Mouse (Mus musculus): ENCODE results near the gene Dazap1.

Dazap1 gene

GRCm38 (mm10) chr10:80323261-80324119, 62.2 kb downstream of the Dazap1 start:
- no peak for DNase-seq (ENCODE audit: low read depth, low spot score)

- DNase-seq (ENCODE audit: low read depth, low spot score) = no peak
Measured at GRCm38 (mm10) chr10:80324120-80325037, 63.1 kb downstream of the Dazap1 start.

DNA sequence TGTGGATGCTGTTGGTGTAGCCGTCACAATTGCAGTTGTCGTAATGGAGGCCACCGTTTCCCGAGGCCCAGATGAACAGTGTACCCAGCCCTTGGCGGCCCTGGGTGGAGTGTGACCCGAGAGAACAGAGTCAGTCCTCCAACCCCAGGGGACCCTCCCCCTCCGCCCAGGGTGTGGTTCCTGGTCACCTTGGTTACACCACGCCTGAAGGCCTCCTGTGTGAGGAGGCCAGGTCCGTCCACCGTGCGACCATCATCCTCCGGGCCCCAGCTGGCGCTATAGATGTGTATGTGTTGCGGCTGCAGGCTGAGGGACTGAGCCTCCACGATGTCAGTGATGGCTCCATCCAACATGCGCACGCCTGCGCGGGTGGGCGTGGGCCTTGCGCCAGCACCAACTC, 63.8 kb downstream of the Dazap1 start:
- DNase-seq (ENCODE audit: low read depth, low spot score) = no peak

DNA sequence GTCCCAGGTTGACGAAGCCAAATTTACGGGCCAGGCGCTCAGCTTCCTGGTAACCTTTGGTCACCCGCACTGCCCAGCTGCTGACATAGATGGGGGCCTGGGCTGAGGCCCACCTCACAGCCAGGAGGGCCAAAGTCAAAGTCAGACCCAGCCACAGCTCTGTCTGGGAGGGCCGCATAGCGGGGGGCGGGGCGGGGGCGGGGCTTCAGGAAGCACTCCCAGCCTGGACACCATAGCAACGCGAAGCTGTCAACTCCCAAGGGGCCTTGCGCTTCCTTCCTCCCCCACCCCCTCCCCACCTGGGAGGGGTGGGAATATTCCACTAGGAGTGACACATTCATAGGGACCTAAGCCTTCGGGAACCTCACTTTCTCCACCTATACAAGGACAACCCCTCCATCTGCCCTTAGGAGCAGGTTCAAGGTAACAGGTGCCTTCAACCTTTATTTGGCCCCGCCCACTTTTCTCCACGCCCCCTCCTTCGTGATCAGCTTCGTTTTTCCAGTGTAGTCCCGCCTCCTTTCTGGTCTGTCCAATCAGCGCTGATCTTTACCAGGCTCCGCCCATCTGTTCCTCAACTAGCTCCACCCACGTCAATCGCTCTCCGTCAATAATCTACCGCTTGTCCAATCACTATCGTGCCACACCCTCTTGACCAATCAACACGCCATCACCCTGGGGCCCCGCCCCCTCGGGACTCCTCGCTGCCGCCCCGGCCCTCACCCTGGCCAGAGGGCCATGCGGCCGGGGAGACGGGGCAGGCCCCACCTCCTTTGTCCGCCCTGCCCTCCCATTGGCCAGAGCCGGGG, 68.2 kb downstream of the Dazap1 start, which contains the start of the genes Pcsk4 and Reep6:
Pcsk4 (minus strand) TSS at position 226 of the 809 bp plus-strand sequence.
Reep6 (plus strand) TSS at position 681 of the 809 bp plus-strand sequence.
- peak; percentile 98 for DNase-seq (ENCODE audit: low read depth, low spot score)

DNA sequence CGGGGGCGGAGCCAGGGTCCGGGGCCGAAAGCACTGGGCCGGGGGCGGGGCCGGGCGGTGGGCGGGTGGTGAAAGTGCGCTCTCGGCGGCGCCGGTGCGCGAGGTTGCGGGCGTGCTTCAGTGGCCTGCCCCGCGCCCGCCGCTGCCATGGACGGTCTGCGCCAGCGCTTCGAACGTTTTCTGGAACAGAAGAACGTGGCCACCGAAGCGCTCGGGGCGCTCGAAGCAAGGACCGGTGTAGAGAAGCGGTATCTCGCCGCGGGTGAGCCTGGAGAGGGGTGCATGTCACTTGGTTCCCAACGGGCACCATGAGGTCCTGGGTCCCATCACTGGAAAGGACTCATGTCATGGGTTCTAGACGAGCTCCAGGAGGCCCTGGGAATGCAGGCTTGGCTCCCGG, 68.8 kb downstream of the Dazap1 start:
- no peak for DNase-seq (ENCODE audit: low read depth, low spot score)

DNA sequence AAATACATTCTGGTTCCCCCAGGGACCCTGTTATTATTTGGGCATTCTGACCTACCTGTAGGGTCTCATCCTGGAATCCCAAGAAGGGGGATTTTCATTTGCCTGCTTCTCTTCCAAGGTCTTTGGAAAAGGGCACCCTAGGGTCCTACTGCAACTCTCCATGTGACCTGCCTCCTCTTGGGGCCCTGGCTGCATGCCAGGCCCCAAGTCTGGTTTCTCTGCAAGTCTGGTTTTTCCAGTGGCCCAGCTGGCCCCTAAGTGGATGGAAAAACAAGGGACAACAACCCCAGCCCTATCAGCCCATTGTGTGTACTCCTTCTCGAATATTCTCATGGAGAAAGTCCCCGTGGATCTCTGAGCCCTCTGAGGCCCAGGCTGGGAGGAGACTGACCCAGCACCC, 69.6 kb downstream of the Dazap1 start:
- no peak for DNase-seq (ENCODE audit: low read depth, low spot score)

GRCm38 (mm10) chr10:80331636-80332524, 70.6 kb downstream of the Dazap1 start:
- no peak for DNase-seq (ENCODE audit: low read depth, low spot score)

DNA sequence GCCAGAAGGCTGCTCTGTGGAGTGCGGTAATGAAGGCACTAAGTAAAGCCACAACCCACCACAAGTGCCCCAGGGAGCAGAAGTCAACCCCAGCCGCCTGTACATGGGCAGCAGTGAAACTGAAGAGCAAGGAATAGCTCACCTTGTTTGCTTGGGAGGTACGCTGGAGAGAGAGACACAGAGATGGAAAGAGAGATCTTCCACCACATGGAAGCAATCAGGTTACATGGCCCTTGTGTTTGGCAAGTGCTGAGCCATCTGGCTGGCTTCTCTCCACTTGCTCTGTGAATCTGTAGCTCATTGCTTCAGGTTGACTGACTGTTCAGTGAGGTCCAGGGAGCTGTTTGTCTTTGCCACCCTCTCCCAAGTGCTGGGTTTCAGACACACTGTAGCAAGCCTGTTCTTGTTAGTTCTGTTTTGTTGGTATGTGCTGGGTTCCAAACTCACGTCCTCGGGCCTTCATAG, 71.3 kb downstream of the Dazap1 start:
- DNase-seq (ENCODE audit: low read depth, low spot score) = no peak

DNA sequence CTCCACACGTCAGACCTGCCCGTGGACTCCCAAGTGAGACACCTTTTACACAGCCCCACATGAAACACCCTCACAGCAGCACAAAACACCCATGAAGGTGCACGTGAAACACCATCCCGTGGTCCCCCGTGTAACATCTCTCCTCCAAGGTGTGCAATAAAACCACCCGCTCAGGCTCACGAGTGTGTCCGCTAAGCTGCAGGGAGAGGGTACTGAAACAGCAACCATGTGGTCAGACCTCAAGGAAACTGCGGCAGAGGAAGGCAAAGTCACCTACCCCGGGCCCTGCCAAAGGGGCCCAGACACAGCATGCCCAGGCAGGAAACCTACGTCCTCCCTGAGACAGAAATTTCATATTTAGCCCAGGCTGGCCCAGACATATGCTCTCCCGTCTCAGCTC, 75.0 kb downstream of the Dazap1 start:
- DNase-seq (ENCODE audit: low read depth, low spot score) = no peak

Measured in WW6 (cell line).